Comparison of ENCODE assay signal across 8 mouse cellular contexts in the genomic region with DNA sequence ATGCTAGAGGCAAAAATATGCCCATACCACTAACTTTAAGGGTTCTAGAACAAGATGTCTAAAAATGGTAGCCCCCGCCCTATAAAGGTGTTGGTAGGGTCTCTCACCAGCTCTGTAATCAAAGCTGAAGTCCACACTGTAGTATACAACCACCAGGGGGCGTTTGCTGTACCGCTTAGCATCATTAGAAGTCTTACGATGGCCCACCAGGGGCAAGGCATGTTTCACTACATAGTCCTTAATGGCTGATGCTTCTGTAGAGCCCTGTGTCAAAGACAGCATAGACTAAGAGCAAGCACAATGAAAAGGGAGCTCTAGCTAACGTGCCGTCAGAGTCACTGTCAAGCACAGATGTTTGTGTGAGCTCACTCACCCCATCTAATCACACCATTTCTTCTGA. TPM values are rescaled to one million over a fixed set of nuclear protein-coding genes. Genes with fewer than 3 reads are reported as not detected.
DNase-seq lines count a peak whose midpoint lies in the region; ATAC-seq lines count a peak whose summit lies in the region.

No protein-coding gene starts in this region.

- no peak for ATAC-seq in heart, embryonic 11.5 days (replicated peaks; ENCODE audit: insufficient number of reproducible peaks, low FRiP score, low TSS enrichment)
- ATAC-seq in heart, embryonic 16.5 days (replicated peaks; ENCODE audit: extremely low read depth, insufficient read depth, low FRiP score) = peak; percentile 78; the same call in 1 of the 2 replicates
- 0 out of 2 replicates have a peak, but pooled peaks have one; percentile 40 for ATAC-seq in stomach, embryonic 16.5 days (ENCODE audit: insufficient read depth, low FRiP score)

- no peak overlapping the region for H3K9ac ChIP-seq in heart, embryonic 11.5 days (ENCODE audit: low read depth, low read length)
- H3K9ac ChIP-seq in heart, embryonic 16.5 days (ENCODE audit: low read length) = no peak overlapping the region
- H3K9ac ChIP-seq in stomach, embryonic 16.5 days (ENCODE audit: low read length) = no peak overlapping the region

- H3K27ac ChIP-seq in heart, embryonic 11.5 days (ENCODE audit: low read depth, low read length) = no peak overlapping the region
- no peak overlapping the region for H3K27ac ChIP-seq in heart, embryonic 16.5 days (ENCODE audit: low read length)
- no peak overlapping the region for H3K27ac ChIP-seq in stomach, embryonic 16.5 days (ENCODE audit: low read length)

- no peak overlapping the region for H3K4me2 ChIP-seq in heart, embryonic 11.5 days
- no peak overlapping the region for H3K4me2 ChIP-seq in heart, embryonic 16.5 days (ENCODE audit: low read depth, low read length)
- H3K4me2 ChIP-seq in stomach, embryonic 16.5 days (ENCODE audit: low read depth, low read length) = no peak overlapping the region

- H3K27me3 ChIP-seq in heart, embryonic 11.5 days (ENCODE audit: control insufficient read depth, insufficient read depth, low read length) = no peaks in the 10 kb centered on the region
- no peaks in the 10 kb centered on the region for H3K27me3 ChIP-seq in heart, embryonic 16.5 days (ENCODE audit: control insufficient read depth, insufficient read depth, low read length)
- H3K27me3 ChIP-seq in stomach, embryonic 16.5 days (ENCODE audit: control insufficient read depth, insufficient read depth, low read length) = no peaks in the 10 kb centered on the region

- DNase-seq in heart, adult 11 months = peak; percentile 92
- DNase-seq in Muller cell, postnatal 12 days (ENCODE audit: inconsistent ontology term) = peak; percentile 24
- DNase-seq in embryo, embryonic 10.5 days (ENCODE audit: low spot score) = peak; percentile 90
- peak; percentile 70 to 78 for DNase-seq in kidney, postnatal 4 days
- peak; percentile 82 for DNase-seq in mesoderm, embryonic 11.5 days (ENCODE audit: low read depth, low spot score)

- H3K9me3 ChIP-seq in heart, embryonic 11.5 days (replicated peaks; ENCODE audit: control insufficient read depth, low read length) = no peaks in the 10 kb centered on the region
- no peaks in the 10 kb centered on the region for H3K9me3 ChIP-seq in heart, embryonic 16.5 days (replicated peaks; ENCODE audit: control insufficient read depth, low read length)
- H3K9me3 ChIP-seq in stomach, embryonic 16.5 days (replicated peaks; ENCODE audit: control insufficient read depth, low read length) = no peaks in the 10 kb centered on the region

- peaks cover 64% of the 10 kb centered on the region for H3K36me3 ChIP-seq in heart, embryonic 11.5 days (ENCODE audit: control insufficient read depth, insufficient read depth, low read length)
- peaks cover 65% of the 10 kb centered on the region for H3K36me3 ChIP-seq in heart, embryonic 16.5 days (ENCODE audit: control insufficient read depth, insufficient read depth)
- H3K36me3 ChIP-seq in stomach, embryonic 16.5 days (ENCODE audit: control insufficient read depth, insufficient read depth, low read length) = peaks cover 45% of the 10 kb centered on the region

- 53% methylated on average over 6 of the region's 6 CpGs for WGBS in heart, embryonic 11.5 days (ENCODE audit: insufficient replicate concordance)
- WGBS in heart, embryonic 16.5 days = 46% methylated on average over 6 of the region's 6 CpGs
- WGBS in stomach, embryonic 16.5 days = 49% methylated on average over 6 of the region's 6 CpGs

- no peak overlapping the region for H3K4me3 ChIP-seq in heart, embryonic 11.5 days (ENCODE audit: low read depth, low read length)
- H3K4me3 ChIP-seq in heart, embryonic 16.5 days (ENCODE audit: low read length) = no peak overlapping the region
- no peak overlapping the region for H3K4me3 ChIP-seq in stomach, embryonic 16.5 days (replicated peaks; ENCODE audit: low read length)

- H3K4me1 ChIP-seq in heart, embryonic 11.5 days (ENCODE audit: control insufficient read depth, insufficient read depth, low read length) = no peaks in the 10 kb centered on the region
- no peaks in the 10 kb centered on the region for H3K4me1 ChIP-seq in heart, embryonic 16.5 days (ENCODE audit: control insufficient read depth, insufficient read depth, low read length)
- no peaks in the 10 kb centered on the region for H3K4me1 ChIP-seq in stomach, embryonic 16.5 days (ENCODE audit: control insufficient read depth, insufficient read depth, low read length)

RNA-seq across cellular contexts. Expression of a gene that starts 14.2 kb away (rescaled TPM):
- polyA plus RNA-seq in heart, embryonic 11.5 days (2014; fragmentation: Nextera tagmentation; extraction: Ambion mirVana) = 218 and 257 TPM in 2 replicates
- polyA plus RNA-seq in heart, embryonic 16.5 days (2015; fragmentation: Nextera tagmentation; extraction: Ambion mirVana) = 139 and 153 TPM in 2 replicates
- polyA plus RNA-seq in stomach, embryonic 16.5 days (2015; fragmentation: Nextera tagmentation; extraction: Ambion mirVana) = 283 and 314 TPM in 2 replicates

RNA-seq across cellular contexts. Expression of a gene that starts 31.6 kb away (rescaled TPM):
- 1.1 and 1.7 TPM in 2 replicates for polyA plus RNA-seq in heart, embryonic 11.5 days (2014; fragmentation: Nextera tagmentation; extraction: Ambion mirVana)
- 1.5 and 1.7 TPM in 2 replicates for polyA plus RNA-seq in heart, embryonic 16.5 days (2015; fragmentation: Nextera tagmentation; extraction: Ambion mirVana)
- polyA plus RNA-seq in stomach, embryonic 16.5 days (2015; fragmentation: Nextera tagmentation; extraction: Ambion mirVana) = 2.4 and 2.6 TPM in 2 replicates

RNA-seq across cellular contexts. Expression of a gene that starts 36.4 kb away (rescaled TPM):
- polyA plus RNA-seq in heart, embryonic 11.5 days (2014; fragmentation: Nextera tagmentation; extraction: Ambion mirVana) = 2.8 and 4.0 TPM in 2 replicates
- 4.7 and 4.9 TPM in 2 replicates for polyA plus RNA-seq in heart, embryonic 16.5 days (2015; fragmentation: Nextera tagmentation; extraction: Ambion mirVana)
- polyA plus RNA-seq in stomach, embryonic 16.5 days (2015; fragmentation: Nextera tagmentation; extraction: Ambion mirVana) = 8.4 and 8.8 TPM in 2 replicates

Comparison
In these comparisons a context has a peak if more than half of its experiments do, and no peak if none do; other contexts are left out.
1. DNase-seq: peak in every context shown above with its lines; median percentile 92 in heart, adult 11 months; 90 in embryo, embryonic 10.5 days; 82 in mesoderm, embryonic 11.5 days; 74 in kidney, postnatal 4 days; 24 in Muller cell, postnatal 12 days.